Mouse (Mus musculus) liver, postnatal 0 days (tissue): ENCODE data around the gene Gm9837.

Experiments used
- CTCF ChIP-seq: sonication (generic); IDR thresholded peaks from 2 replicates; pipeline ENCODE4 v1.5.1; 2016; ENCODE audit warnings: antibody characterized with exemption, low read depth
- EP300 ChIP-seq: IDR thresholded peaks from 2 replicates; pipeline ENCODE4 v1.6.1; 2016; ENCODE audit warnings: antibody characterized with exemption, low read depth, mild to moderate bottlenecking

DNA sequence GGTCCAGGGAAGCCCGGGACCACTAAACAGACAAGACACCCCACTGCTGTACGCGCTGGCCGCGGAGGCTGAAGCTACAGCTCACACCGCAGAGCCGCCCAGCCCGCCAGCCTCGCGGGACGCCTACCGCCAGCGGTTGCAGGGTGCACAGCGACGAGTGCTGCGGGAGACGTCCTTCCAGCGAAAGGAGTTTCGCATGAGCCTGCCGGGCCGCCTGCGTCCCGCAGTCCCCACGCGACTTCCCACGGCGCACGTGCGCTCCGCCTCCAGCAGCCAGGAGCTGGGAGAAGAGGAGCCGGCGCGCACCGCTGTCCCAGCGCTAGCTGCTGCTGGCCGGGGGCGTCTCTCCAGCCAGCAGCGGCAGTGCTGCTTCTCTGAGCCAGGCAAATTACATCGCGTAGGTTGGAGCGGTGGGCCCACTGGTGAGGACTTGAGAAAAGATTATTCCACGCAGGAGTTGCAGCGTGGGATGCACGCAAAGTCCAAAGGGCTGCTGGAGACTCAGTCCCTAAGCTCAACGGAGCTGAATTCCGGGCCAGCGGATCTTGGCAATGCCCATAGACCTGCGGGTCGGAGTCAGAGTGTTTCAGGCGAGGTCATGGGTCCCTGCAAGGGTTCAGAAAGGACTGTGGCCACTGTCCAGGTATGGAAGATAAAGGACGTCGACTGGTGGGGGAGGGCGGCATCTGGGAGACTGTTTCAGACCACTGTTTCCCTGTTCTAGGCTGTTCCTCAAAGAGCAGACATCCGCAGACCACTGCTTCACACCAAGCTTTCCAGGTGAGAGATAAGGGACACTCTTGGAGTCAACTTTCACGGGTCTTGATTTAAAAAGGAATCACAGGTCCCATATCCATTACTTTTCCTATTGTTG is 6.5 kb downstream of the Gm9837 start:
- TF ChIP-seq EP300 (no peak), CTCF (no peak)
